Mouse (Mus musculus) gastrocnemius, postnatal 36 days (tissue): ENCODE results near the gene Kctd8. TPM values are rescaled to one million over a fixed set of nuclear protein-coding genes. Genes with fewer than 3 reads are reported as not detected.

Experiments
- DNase-seq, 2 experiments: peaks; one replicate each; pipeline ENCODE4 v3.0.0; 2022
- intact Hi-C: fragments of 180-260 bp; cut with DNase I; formaldehyde crosslinking; loops from one replicate; pipeline ENCODE4 v1.15.1; 2025
- microRNA-seq, 2 experiments: library from miRNA; unstranded; fragments of <30 nt; microRNA quantifications; one replicate each; pipeline ENCODE4 v1.2.0; 2021
- total RNA-seq, 2 experiments: library from RNA; stranded (reverse); gene quantifications; 2 replicates each; pipeline ENCODE4 v1.2.3; 2021

Kctd8 gene
- total RNA-seq, 2 experiments from 2014 or later, result not detected

GRCm38 (mm10) chr5:69207713-69208112 is 133.8 kb downstream of the Kctd8 start:
- intact Hi-C loops, result no loop called here
- DNase-seq, result no peak

GRCm38 (mm10) chr5:69159897-69160509 is 181.5 kb downstream of the Kctd8 start:
- intact Hi-C loops, result no loop called here
- no peak for DNase-seq

- DNase-seq, result no peak
- intact Hi-C loops, result no loop called here
Observed at GRCm38 (mm10) chr5:69156489-69156888, 185.0 kb downstream of the Kctd8 start.

- no peak for DNase-seq
- intact Hi-C loops, result no loop called here
Observed at GRCm38 (mm10) chr5:69145827-69146226, 195.7 kb downstream of the Kctd8 start.

- no peak for DNase-seq
- intact Hi-C loops, result no loop called here
Observed at GRCm38 (mm10) chr5:69141082-69141481, 200.4 kb downstream of the Kctd8 start.

GRCm38 (mm10) chr5:69108718-69109117 is 232.8 kb downstream of the Kctd8 start:
- no peak for DNase-seq
- intact Hi-C loops, result no loop called here

GRCm38 (mm10) chr5:69088912-69089311 is 252.6 kb downstream of the Kctd8 start:
- DNase-seq, result no peak
- intact Hi-C loops, result no loop called here

Small RNA genes lying within 50 kb of the gene (microRNA-seq; reads per million reads assigned to microRNA genes)
- gene Gm24368, result 0 reads per million in 2 experiments

Other genes with a start within 250 kb of the Kctd8 start
- gene Yipf7, start 201.0 kb upstream of the Kctd8 start, total RNA-seq, result 100 to 1,000 TPM in 1 of 2 experiments, 10 to 100 TPM in 1; 88.0 to 107 TPM
- 10 to 100 TPM; 16.9 to 18.2 TPM for gene Guf1, start 215.2 kb upstream of the Kctd8 start, total RNA-seq